Mouse (Mus musculus): ENCODE measurements at regions not wholly inside any gene's neighbourhood (a gene's known extent, or its start where the extent isn't known, plus 50 kb on each side); places are given as distances from the start of the nearest gene placed in this dataset.

DNA sequence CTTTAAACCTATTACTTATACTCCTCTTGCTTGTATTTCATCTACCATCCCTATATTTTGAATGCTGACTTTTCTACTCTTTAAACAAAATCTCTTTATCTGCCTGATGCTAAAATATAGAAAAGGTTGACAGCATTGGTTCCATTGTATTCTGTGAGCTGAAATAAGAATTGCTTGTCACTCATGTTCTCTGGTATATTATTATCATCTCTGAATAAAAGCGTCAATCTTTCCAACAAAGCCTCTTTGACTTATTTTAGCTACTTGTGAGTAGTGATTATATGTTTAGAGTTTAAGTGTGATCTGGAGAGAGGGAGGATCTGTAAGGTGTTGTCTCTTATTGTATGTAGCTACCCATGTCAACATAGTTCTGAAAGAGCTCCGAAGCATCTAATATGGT, 129.5 kb downstream of the Gm13691 start:
- ATAC-seq (ENCODE audit: extremely low read depth, insufficient number of reproducible peaks, low FRiP score, poor library complexity, severe bottlenecking) = no peak

GRCm38 (mm10) chr2:84127586-84127985, 137.2 kb downstream of the Gm13691 start:
- ATAC-seq (ENCODE audit: extremely low read depth, insufficient number of reproducible peaks, low FRiP score, poor library complexity, severe bottlenecking) = no peak

GRCm38 (mm10) chr2:84161742-84162141, 171.4 kb downstream of the Gm13691 start:
- ATAC-seq (ENCODE audit: extremely low read depth, insufficient number of reproducible peaks, low FRiP score, poor library complexity, severe bottlenecking) = no peak

- no peak for ATAC-seq (ENCODE audit: extremely low read depth, insufficient number of reproducible peaks, low FRiP score, poor library complexity, severe bottlenecking)
These were observed 183.1 kb downstream of the Gm13691 start for GRCm38 (mm10) chr2:84173450-84173849.

DNA sequence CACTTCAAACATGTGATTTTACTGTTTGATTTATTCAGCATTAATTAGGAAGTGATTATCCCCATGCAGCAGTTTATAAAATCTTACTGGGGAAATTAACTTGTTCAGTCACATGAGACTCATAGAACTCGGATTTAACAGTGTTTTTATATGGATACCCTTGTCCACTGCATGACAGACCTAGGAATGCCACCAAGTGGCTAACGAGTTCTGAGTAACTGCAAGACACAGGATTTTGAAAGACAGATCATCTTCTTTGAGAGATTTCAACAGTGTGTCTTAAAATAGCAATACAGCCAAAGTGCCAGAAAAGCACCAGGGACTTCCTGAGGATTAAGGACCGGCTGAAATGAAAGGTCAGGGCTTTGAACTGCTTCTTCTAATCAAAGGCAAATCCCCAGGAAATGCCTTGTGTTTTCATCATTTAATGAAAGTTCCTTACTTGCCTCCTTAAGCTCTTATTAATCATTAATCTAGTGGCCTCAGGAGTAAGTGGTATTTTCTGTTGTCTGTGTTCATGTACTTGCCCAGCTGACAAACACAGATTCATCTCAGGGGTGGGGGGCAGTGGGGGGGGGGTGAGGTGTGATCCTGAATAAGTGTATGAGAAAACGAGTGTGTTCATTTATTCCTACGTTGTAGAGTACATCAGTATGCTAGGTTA, 193.4 kb downstream of the Gm13691 start:
- no peak for ATAC-seq (ENCODE audit: extremely low read depth, insufficient number of reproducible peaks, low FRiP score, poor library complexity, severe bottlenecking)

DNA sequence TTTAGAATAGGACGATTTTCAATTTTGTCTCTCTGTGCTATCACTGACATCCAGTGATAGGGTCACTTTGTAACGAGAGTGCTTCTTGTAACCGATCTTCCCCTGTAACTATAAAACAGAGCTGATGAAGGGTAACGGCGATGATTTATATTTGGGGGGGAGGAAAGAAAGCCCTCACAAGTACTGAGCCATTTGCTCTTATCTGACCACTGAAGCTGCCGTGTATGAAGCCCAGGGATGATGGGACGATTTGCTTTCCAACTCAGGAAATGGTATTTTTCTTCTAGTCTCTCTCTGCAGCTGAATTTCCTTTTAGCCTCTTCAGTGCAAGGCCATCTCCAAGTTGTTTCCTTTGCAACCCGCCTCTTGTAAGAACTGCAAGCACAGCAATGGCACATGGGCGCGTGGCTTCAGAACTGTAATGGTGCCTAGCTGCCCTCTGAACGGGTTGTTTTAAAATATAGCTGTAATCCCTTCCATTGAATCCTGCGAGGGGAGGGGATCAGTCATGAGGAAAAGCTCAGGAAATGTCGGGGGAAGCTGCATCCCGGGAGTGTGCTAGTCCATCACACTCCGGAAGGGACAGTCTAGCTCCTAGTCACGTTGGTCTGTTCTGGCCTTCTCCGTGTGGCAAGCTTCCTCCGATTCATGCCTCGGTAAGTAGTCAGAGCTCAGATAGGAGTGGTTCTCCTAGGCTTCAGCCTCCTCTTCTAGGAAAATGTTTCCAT, 194.1 kb downstream of the Gm13691 start:
- ATAC-seq (ENCODE audit: extremely low read depth, insufficient number of reproducible peaks, low FRiP score, poor library complexity, severe bottlenecking) = no peak

DNA sequence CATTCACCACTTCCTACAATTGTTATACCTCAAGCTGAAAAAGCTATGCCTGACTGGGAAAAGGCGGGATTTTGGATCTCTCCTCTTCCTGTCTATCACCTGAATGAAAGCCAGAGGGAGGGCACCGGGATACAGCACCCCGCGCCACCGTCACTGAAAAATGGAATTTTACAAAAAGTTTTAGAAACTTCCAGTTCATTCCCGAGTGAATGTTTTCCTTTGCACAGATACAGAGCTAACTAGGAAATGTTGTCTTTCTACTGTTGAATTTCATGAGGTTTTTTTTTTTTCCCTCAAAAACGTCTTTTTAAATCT, 194.6 kb downstream of the Gm13691 start:
- ATAC-seq (ENCODE audit: extremely low read depth, insufficient number of reproducible peaks, low FRiP score, poor library complexity, severe bottlenecking) = no peak

DNA sequence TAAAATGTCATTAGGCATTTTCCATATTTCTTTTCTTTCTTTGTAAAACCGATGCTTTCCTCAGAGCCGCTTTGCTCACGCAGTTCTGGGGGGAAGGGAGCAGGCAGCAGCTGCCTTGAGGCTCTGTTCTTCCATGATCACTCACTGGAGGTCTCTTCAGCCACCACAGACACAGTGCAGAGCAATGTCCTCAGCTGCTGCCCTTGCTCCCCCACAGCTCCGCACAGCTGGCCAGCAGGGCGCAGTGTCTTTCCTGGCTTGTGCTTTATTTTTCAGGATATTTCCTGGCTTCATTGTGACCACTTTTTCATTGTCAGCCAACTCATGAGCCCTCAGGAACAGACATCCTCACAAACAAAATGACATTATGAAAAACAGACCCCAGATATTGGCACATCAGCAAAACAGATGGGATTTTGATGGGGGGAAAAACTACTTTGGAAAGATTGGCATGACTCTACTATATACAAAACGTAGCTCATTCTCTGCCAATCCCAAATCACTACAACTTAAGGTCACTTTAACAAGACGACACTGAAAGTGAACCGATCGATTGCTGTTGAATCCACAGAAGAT, 195.9 kb downstream of the Gm13691 start:
- ATAC-seq (ENCODE audit: extremely low read depth, insufficient number of reproducible peaks, low FRiP score, poor library complexity, severe bottlenecking) = no peak

DNA sequence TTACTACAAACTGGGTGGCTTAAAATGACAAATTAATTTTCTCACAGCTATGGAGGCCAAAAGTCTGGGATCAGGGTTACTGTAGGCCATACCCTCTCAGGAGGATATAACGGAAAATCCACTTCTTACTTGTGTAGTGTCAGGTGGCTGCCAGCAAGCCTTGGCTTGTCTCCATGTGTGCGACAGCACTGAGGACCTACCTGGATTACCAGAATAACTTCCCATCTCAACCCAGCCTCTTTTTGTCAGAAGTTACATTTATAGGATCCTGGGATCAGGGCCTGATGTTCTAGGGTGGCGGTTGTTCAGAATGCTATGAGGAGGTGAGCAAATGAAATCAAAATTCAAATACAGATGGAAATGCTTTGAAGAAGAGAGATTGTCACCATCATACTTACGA, 197.1 kb downstream of the Gm13691 start:
- no peak for ATAC-seq (ENCODE audit: extremely low read depth, insufficient number of reproducible peaks, low FRiP score, poor library complexity, severe bottlenecking)

DNA sequence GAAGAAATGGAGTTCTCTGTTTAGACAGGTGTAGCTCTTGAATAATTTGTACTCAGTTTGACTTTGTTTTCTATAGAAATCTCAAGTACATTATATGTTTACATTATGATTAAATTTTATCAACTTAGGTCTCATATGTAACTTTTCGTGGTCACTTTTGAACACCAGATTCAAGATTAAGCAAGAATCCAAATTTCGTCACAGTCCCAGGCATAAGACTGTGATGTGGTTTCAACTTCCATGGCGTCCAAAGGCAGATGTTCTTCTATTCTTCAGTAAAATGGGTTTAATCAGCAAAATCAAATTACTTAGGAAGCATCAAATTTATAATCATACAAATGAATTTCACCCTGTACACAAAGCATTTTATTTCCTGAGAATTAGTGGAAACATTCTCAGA, 198.9 kb downstream of the Gm13691 start:
- ATAC-seq (ENCODE audit: extremely low read depth, insufficient number of reproducible peaks, low FRiP score, poor library complexity, severe bottlenecking) = no peak

GRCm38 (mm10) chr2:84217116-84217515, 208.1 kb downstream of the Calcrl start:
- no peak for ATAC-seq (ENCODE audit: extremely low read depth, insufficient number of reproducible peaks, low FRiP score, poor library complexity, severe bottlenecking)

DNA sequence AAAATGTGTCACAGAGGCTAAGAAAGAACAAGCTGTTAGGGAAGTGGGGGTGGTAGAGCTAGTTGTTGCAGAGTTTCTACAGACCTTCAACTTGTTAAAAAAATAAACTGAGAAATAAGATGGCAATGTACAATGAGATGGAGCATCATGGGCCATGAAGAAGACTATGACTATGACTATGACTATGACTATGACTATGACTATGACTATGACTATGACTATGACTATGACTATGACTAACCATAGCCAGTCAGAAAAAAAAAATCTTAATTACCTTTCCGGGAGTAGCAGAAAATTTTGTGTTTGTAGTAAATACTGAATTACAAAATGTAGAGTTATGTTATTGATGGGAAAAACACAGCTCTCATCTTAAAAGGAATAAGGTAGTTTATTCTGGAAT, 203.2 kb downstream of the Calcrl start:
- no peak for ATAC-seq (ENCODE audit: extremely low read depth, insufficient number of reproducible peaks, low FRiP score, poor library complexity, severe bottlenecking)

DNA sequence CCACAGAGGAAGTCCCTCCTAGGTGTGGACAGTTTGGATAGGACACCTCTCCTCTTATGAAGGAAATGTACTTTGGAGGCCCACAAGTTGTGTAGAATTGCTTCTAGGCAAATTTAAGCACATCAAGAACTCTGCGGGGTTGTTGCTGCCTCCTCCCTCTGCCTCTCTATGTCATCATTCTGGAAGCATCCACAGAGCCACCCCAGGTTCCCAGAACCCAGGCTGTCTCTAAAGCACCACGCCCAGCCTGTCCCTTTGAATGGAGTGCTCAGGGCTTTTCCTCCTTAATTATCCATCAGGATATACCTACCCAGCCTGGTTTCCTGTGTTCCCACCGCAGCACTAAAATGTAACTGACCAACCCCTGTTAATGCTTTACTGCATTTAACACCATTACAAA, 195.4 kb downstream of the Calcrl start:
- no peak for ATAC-seq (ENCODE audit: extremely low read depth, insufficient number of reproducible peaks, low FRiP score, poor library complexity, severe bottlenecking)

- ATAC-seq (ENCODE audit: extremely low read depth, insufficient number of reproducible peaks, low FRiP score, poor library complexity, severe bottlenecking) = no peak
These were observed 189.6 kb downstream of the Calcrl start for GRCm38 (mm10) chr2:84235641-84236040.

DNA sequence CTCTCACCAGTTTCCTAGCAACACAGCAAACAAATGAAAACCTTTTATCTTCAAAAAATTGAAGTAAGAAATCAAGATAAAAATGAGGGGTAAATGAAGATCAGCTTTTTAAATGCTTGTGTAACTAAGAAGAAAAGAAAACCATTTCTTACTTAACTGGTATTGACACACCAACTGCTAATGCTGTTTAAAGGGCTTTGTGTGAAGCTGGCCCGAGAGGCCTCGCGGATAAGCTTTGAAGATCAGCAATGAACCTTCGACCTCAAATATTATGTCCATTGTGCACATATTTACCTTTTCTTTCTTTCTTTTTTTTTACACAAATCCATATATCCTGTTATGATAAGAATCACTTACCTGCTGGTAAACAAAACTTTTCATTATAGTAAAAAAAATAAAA, 184.0 kb downstream of the Calcrl start:
- no peak for ATAC-seq (ENCODE audit: extremely low read depth, insufficient number of reproducible peaks, low FRiP score, poor library complexity, severe bottlenecking)

- no peak for ATAC-seq (ENCODE audit: extremely low read depth, insufficient number of reproducible peaks, low FRiP score, poor library complexity, severe bottlenecking)
These were observed 183.2 kb downstream of the Calcrl start for GRCm38 (mm10) chr2:84241986-84242385.

DNA sequence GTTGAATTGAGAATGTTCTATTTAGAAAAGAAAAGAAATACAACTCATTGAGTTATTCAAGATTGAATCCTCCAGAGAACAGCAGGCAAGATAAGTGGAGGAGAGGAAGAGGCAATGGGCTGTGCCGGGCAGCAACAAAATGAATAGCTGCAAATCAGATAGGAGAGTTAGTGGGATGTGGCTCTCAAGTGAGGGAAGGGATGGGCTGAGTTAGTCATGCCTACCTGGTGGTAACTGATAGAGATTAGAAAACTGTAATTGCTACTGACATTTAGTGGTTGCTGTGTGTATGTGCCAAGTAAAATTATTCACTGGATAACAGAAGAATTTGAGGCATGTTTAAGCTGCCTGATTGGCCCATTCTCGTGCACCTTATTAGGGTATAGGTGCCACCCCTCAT, 179.3 kb downstream of the Calcrl start:
- ATAC-seq (ENCODE audit: extremely low read depth, insufficient number of reproducible peaks, low FRiP score, poor library complexity, severe bottlenecking) = no peak

DNA sequence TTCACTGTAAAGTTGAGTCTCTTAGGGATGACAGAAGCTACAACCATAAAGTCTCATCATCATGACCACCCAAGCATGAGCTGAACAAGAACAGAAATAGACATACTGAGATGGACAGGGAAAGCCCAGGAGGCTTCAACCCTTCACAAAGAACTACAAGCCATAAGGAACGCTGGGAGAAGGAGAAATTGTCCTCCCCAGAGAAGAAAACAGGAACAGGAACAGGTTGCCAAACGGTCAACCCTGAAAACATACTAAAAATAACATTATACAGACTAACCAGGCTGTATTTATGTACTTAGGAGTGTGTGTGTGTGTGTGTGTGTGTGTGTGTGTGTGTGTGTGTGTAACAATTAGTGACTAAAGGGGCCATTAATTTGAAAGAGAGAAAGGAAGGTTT, 178.6 kb downstream of the Calcrl start:
- ATAC-seq (ENCODE audit: extremely low read depth, insufficient number of reproducible peaks, low FRiP score, poor library complexity, severe bottlenecking) = no peak

- ATAC-seq (ENCODE audit: extremely low read depth, insufficient number of reproducible peaks, low FRiP score, poor library complexity, severe bottlenecking) = no peak
These were observed 177.0 kb downstream of the Calcrl start for GRCm38 (mm10) chr2:84248169-84248568.

GRCm38 (mm10) chr2:84249871-84250270, 175.3 kb downstream of the Calcrl start:
- ATAC-seq (ENCODE audit: extremely low read depth, insufficient number of reproducible peaks, low FRiP score, poor library complexity, severe bottlenecking) = no peak

GRCm38 (mm10) chr2:84252076-84252475, 173.1 kb downstream of the Calcrl start:
- ATAC-seq (ENCODE audit: extremely low read depth, insufficient number of reproducible peaks, low FRiP score, poor library complexity, severe bottlenecking) = no peak
